ENCODE assay signal across 13 mouse cellular contexts in the genomic region with DNA sequence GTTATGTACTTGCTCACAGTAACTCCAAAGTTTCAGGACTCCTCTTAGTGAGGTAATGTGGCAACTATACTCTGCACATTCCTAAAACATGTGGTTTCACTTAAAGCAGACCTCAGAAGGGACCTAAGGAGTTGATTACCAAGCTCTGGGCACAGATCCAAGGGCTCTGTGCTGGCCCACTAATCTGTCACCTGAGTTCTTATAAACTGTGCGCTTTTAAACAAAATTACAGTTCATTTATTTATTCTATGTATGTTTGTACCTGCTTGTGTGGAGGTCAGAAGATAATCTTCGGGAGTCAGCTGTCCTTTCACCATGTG. TPM values are rescaled to one million over a fixed set of nuclear protein-coding genes. Genes with fewer than 3 reads are reported as not detected.
A peak's percentile ranks its signal among the peaks of the same experiment; 100 is the strongest.
DNase-seq lines count a peak whose midpoint lies in the region; ATAC-seq and TF ChIP-seq lines count a peak whose summit lies in the region.
"Had no signal": no experiment of that assay in that cellular context is flagged by ENCODE, and none has a peak within 500 bp of the region (broad histone marks: within the 10 kb centered on the region; RNA-seq: fewer than 3 reads in every experiment).

No protein-coding gene starts in this region.

- 15% methylated on average over 2 of the region's 2 CpGs for WGBS in limb, embryonic 12.5 days

- H3K4me3 ChIP-seq in gastrocnemius, adult 2 months, result no peak overlapping the region
- no peak overlapping the region for H3K4me3 ChIP-seq in limb, embryonic 12.5 days (replicated peaks)
- H3K4me3 ChIP-seq: hindbrain, embryonic 15.5 days; liver, embryonic 15.5 days had no signal

- intact Hi-C loops in gastrocnemius, adult 2 months (cut with DNase I), result no loop called here

- H3K4me1 ChIP-seq in limb, embryonic 12.5 days (replicated peaks), result peaks cover 41% of the 10 kb centered on the region
- H3K4me1 ChIP-seq: hindbrain, embryonic 15.5 days; liver, embryonic 15.5 days had no signal

- H3K27me3 ChIP-seq in limb, embryonic 12.5 days, result no peaks in the 10 kb centered on the region
- H3K27me3 ChIP-seq: hindbrain, embryonic 15.5 days; liver, embryonic 15.5 days had no signal

- H3K4me2 ChIP-seq in limb, embryonic 12.5 days, result peak overlapping the region; percentile 31
- H3K4me2 ChIP-seq: hindbrain, embryonic 15.5 days; liver, embryonic 15.5 days had no signal

- peak; percentile 98 for ATAC-seq in limb, embryonic 12.5 days (ENCODE audit: insufficient number of reproducible peaks, insufficient read depth, low FRiP score, low TSS enrichment, low read depth)
- no peak for ATAC-seq in megakaryocyte, adult 5-6 weeks (ENCODE audit: poor library complexity, severe bottlenecking)
- no peak for ATAC-seq in megakaryocyte progenitor cell, adult 5-6 weeks (replicated peaks; ENCODE audit: poor library complexity)

- no peaks in the 10 kb centered on the region for H3K9me3 ChIP-seq in limb, embryonic 12.5 days
- H3K9me3 ChIP-seq: hindbrain, embryonic 15.5 days; liver, embryonic 15.5 days had no signal

- no peak overlapping the region for H3K9ac ChIP-seq in limb, embryonic 12.5 days (replicated peaks)
- H3K9ac ChIP-seq: hindbrain, embryonic 15.5 days; liver, embryonic 15.5 days had no signal

- DNase-seq in gastrocnemius, postnatal 10 days, result peak; percentile 6
- DNase-seq in gastrocnemius, adult 2 months, result no peak
- peak; percentile 100 for DNase-seq in 3T3-L1 (ENCODE audit: low read depth, low spot score)
- DNase-seq in embryo, embryonic 10.5 days (ENCODE audit: low spot score), result peak; percentile 74
- DNase-seq in yolk sac, embryonic 10.5 days (ENCODE audit: low spot score), result no peak
- DNase-seq: adrenal gland, adult 2 months; gastrocnemius, postnatal 25 days had no signal

- no peaks in the 10 kb centered on the region for H3K36me3 ChIP-seq in limb, embryonic 12.5 days
- H3K36me3 ChIP-seq: hindbrain, embryonic 15.5 days; liver, embryonic 15.5 days had no signal

- TF ChIP-seq CTCF in gastrocnemius, adult 2 months (IDR thresholded peaks at IDR 0.05), result no peak

- no peak overlapping the region for H3K27ac ChIP-seq in gastrocnemius, adult 2 months
- H3K27ac ChIP-seq in limb, embryonic 12.5 days, result peak overlapping the region; percentile 85
- H3K27ac ChIP-seq: hindbrain, embryonic 15.5 days; liver, embryonic 15.5 days had no signal

RNA-seq across cellular contexts. Expression of gene Nr5a1, which starts 57.1 kb away (rescaled TPM):
- not detected for total RNA-seq in gastrocnemius, postnatal 10 days (2021)
- not detected for total RNA-seq in gastrocnemius, adult 2 months (2021)
- polyA plus RNA-seq in limb, embryonic 12.5 days (2016; fragmentation: Nextera tagmentation; extraction: Ambion mirVana), result 0.12 and 0.14 TPM in 2 replicates
- total RNA-seq in megakaryocyte, adult 5-6 weeks (2015), result not detected in 2 replicates
- not detected in 2 replicates for total RNA-seq in megakaryocyte, adult 5-6 weeks (2017)
- total RNA-seq in megakaryocyte progenitor cell, adult 5-6 weeks (2015), result not detected in 2 replicates
- not detected in 2 replicates for total RNA-seq in megakaryocyte progenitor cell, adult 5-6 weeks (2017)
- total RNA-seq: gastrocnemius, postnatal 25 days; monocyte, adult 5-6 weeks had no signal
- polyA plus RNA-seq: hindbrain, embryonic 15.5 days had no signal

Comparison
In these comparisons a context has a peak if more than half of its experiments do, and no peak if none do; other contexts are left out.
1. DNase-seq: peak in gastrocnemius, postnatal 10 days (single experiment), 3T3-L1 (single experiment) and embryo, embryonic 10.5 days (single experiment); none in gastrocnemius, adult 2 months (single experiment) and yolk sac, embryonic 10.5 days (single experiment).